Mouse (Mus musculus) liver, embryonic 14.5 days (tissue): ENCODE measurements around the gene Fras1. TPM values are rescaled to one million over a fixed set of nuclear protein-coding genes. Genes with fewer than 3 reads are reported as not detected.
A peak's percentile ranks its signal among the peaks of the same experiment; 100 is the strongest.

ENCODE experiments used
- ATAC-seq: fragments of 200-750 bp; cut with Nextera tagmentation; 2 replicates; pipeline ENCODE4 v1.8.0; 2017; ENCODE audit warnings: moderate number of reproducible peaks, mild to moderate bottlenecking, moderate library complexity; ENCODE audit not compliant: insufficient read depth
- DNase-seq, 3 experiments: peaks; one replicate each; pipeline ENCODE4 v3.0.0-alpha.2; 2012 to 2013; ENCODE audit warnings: low read depth in 3 of 3, low spot score in 3 of 3
- H3K27ac ChIP-seq: fragments of 300-500 bp; sonication (generic); 2 replicates; pipeline ENCODE4 v1.5.1; 2014; ENCODE audit warnings: moderate library complexity, mild to moderate bottlenecking, control low read depth, inconsistent platforms
- H3K27me3 ChIP-seq: fragments of 300-500 bp; sonication (generic); 2 replicates; pipeline ENCODE4 v1.6.1; 2014; ENCODE audit warnings: mild to moderate bottlenecking, low read length, moderate library complexity; ENCODE audit not compliant: control insufficient read depth, insufficient read depth
- H3K36me3 ChIP-seq: fragments of 300-500 bp; sonication (generic); replicated peaks from 2 replicates; pipeline ENCODE4 v1.6.1; 2014; ENCODE audit warnings: low read depth; ENCODE audit not compliant: control insufficient read depth, insufficient read depth
- H3K4me1 ChIP-seq, 2 experiments: fragments of 200-500 bp in 1 of 2; fragments of 300-500 bp in 1 of 2; sonication (generic) in 1 of 2; replicated peaks; 2 replicates each; pipeline ENCODE4 v1.6.1; 2012 to 2014; ENCODE audit warnings: antibody characterized with exemption in 1 of 2, inconsistent platforms in 1 of 2, low read length in 1 of 2; ENCODE audit not compliant: control insufficient read depth in 2 of 2, insufficient read depth in 2 of 2
- H3K4me2 ChIP-seq: fragments of 300-500 bp; sonication (generic); 2 replicates; pipeline ENCODE4 v1.6.1; 2014; ENCODE audit warnings: low read depth, mild to moderate bottlenecking, control low read depth, moderate library complexity
- H3K4me3 ChIP-seq, 2 experiments: fragments of 200-500 bp in 1 of 2; fragments of 300-500 bp in 1 of 2; sonication (generic) in 1 of 2; 2 replicates each; pipeline ENCODE4 v1.5.1; 2012 to 2014; ENCODE audit warnings: low read depth in 2 of 2, low read length in 2 of 2, mild to moderate bottlenecking in 2 of 2, control low read depth in 1 of 2, inconsistent platforms in 1 of 2, moderate library complexity in 1 of 2; ENCODE audit not compliant: insufficient read depth in 1 of 2
- H3K9ac ChIP-seq: fragments of 300-500 bp; sonication (generic); replicated peaks from 2 replicates; pipeline ENCODE4 v1.6.1; 2014; ENCODE audit warnings: mild to moderate bottlenecking, control low read depth, moderate library complexity
- H3K9me3 ChIP-seq: fragments of 300-500 bp; sonication (generic); 2 replicates; pipeline ENCODE4 v1.6.1; 2016; ENCODE audit warnings: low read length, mixed read lengths; ENCODE audit not compliant: control insufficient read depth
- CTCF ChIP-seq: IDR thresholded peaks from 2 replicates; pipeline ENCODE4 v1.5.1; 2016; ENCODE audit warnings: antibody characterized with exemption, low read depth, control low read depth
- EP300 ChIP-seq: IDR thresholded peaks from 2 replicates; pipeline ENCODE4 v1.6.1; 2016; ENCODE audit warnings: antibody characterized with exemption, low read depth
- WGBS: fragments of 180-500 bp; shearing (Covaris S2); extraction: QIAGEN DNeasy Blood & Tissue Kit; methylation state at CpG from one replicate; pipeline ENCODE4 v1.1.7; 2014; ENCODE audit not compliant: insufficient replicate concordance; 5-methylcytosine and 5-hydroxymethylcytosine counted together
- polyA plus RNA-seq, 2 experiments: library from polyadenylated mRNA; depleted of rRNA in 1 of 2; stranded (reverse) in 1 of 2; unstranded in 1 of 2; fragments of >200 nt; fragmentation: Nextera tagmentation in 1 of 2; extraction: Ambion mirVana in 1 of 2; gene quantifications; 2 replicates each; pipeline versions ENCODE4 v1.2.1 to v1.2.3; 2012 to 2014

Gene Fras1
- polyA plus RNA-seq, 2 experiments = 0.46 to 1.1 TPM

- no peaks in the 10 kb centered on the region for H3K36me3 ChIP-seq
- no peak overlapping the region for H3K27ac ChIP-seq
- H3K9ac ChIP-seq = no peak overlapping the region
- H3K27me3 ChIP-seq = no peaks in the 10 kb centered on the region
- no peak overlapping the region for H3K4me2 ChIP-seq
- no peak for TF ChIP-seq CTCF
- TF ChIP-seq EP300 = no peak
- no peak overlapping the region for H3K4me3 ChIP-seq
- DNase-seq = no peak
- H3K4me1 ChIP-seq = peaks cover 0 to 13% of the 10 kb centered on the region in 2 experiments; a peak in 2 of 4 replicates
- no peak for ATAC-seq
- H3K9me3 ChIP-seq = no peaks in the 10 kb centered on the region
- 55% methylated on average over 4 of the region's 4 CpGs for WGBS
Observed at GRCm38 (mm10) chr5:96457436-96457958, 83.7 kb downstream of the Fras1 start.

DNA sequence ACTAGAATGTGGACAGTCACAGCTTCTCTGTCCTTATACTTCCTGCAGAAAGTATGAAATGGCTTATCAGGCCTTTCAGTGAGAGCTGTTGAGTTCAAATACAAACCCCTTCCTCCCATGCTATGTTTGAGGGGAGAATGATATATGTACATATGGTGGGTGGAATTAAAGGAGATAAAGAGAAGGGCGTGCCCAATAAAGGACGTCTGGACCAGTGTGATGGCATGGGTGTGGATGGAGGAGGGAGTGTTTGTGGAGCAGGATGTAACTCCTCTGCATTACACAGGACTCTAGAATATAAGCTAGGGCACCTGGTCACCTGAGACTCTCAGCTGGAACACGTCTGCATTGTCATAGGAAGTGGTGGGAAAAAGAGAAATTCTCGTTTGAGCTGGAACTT is 85.8 kb downstream of the Fras1 start:
- H3K4me2 ChIP-seq = no peak overlapping the region
- H3K9ac ChIP-seq = no peak overlapping the region
- no peaks in the 10 kb centered on the region for H3K36me3 ChIP-seq
- no peaks in the 10 kb centered on the region for H3K27me3 ChIP-seq
- no peak overlapping the region for H3K4me3 ChIP-seq
- WGBS = 34% methylated on average over 4 of the region's 4 CpGs
- no peak overlapping the region for H3K27ac ChIP-seq
- peak; percentile 32; the same call in 1 of the 2 replicates for TF ChIP-seq EP300
- TF ChIP-seq CTCF = no peak
- peaks cover 0 to 11% of the 10 kb centered on the region in 2 experiments; a peak in 2 of 4 replicates for H3K4me1 ChIP-seq
- ATAC-seq = peak; percentile 92
- DNase-seq = peak; percentile 4 to 34 (median 12)
- no peaks in the 10 kb centered on the region for H3K9me3 ChIP-seq

GRCm38 (mm10) chr5:96462197-96462596 is 88.4 kb downstream of the Fras1 start:
- Histone ChIP-seq H3K4me1 (peaks cover 0 to 11% of the 10 kb centered on the region in 2 experiments; a peak in 2 of 4 replicates), H3K27me3 (no peaks in the 10 kb centered on the region), H3K27ac (no peak overlapping the region), H3K9me3 (no peaks in the 10 kb centered on the region), H3K9ac (no peak overlapping the region), H3K36me3 (no peaks in the 10 kb centered on the region), H3K4me2 (no peak overlapping the region), H3K4me3 (no peak overlapping the region)
- TF ChIP-seq EP300 (no peak), CTCF (no peak)
- DNase-seq = no peak
- ATAC-seq = no peak
- whole genome bisulfite sequencing = 78% methylated on average over 2 of the region's 2 CpGs

DNA sequence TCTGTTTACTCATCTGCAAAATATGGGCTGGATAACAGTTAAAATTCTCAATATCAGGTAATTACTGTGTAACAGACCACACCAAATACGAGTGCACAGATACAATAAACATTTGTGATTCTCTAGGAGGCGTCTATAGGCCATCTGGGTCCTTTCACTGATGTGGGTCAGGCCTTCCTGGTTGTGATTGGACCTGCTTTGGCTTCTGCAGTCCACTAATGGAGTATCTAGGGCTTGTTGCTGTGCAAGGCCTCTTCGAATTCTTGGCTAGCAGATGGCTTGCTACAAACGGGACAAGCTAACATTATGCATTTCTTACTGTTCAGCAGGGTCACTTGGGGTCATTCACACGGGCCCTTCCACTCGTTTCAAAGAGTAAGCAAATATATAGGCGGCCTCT is 92.7 kb downstream of the Fras1 start:
- TF ChIP-seq CTCF = no peak

DNA sequence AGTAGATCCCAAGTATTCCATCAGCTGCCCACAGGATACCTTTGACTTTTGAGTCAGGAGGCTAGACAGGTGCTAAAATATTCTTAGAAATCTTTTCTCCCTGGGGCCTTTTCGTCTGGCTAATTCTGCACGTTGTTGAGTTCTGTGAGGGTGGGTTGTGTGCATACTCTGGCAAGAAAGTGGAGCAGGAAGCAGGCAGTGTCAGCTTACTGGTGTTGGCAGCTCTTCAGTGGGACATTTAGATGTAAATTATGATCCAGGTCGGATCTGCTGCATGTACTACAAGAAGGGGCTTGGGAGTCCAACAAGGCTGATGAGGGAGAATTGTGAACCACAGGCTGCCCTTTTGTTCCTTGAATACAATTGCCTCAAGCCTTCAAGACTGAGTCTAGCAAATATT is 98.2 kb downstream of the Fras1 start:
- Histone ChIP-seq H3K4me2 (no peak overlapping the region), H3K27me3 (no peaks in the 10 kb centered on the region), H3K4me1 (no peaks in the 10 kb centered on the region), H3K4me3 (no peak overlapping the region), H3K27ac (no peak overlapping the region), H3K9ac (no peak overlapping the region), H3K36me3 (no peaks in the 10 kb centered on the region), H3K9me3 (no peaks in the 10 kb centered on the region)
- DNase-seq (no peak), ATAC-seq (no peak)
- WGBS = 49% methylated on average over 3 of the region's 3 CpGs
- TF ChIP-seq CTCF = no peak
- TF ChIP-seq EP300 = no peak

More for the DNA sequence above, 92.7 kb downstream of the Fras1 start:
- Histone ChIP-seq H3K9ac (no peak overlapping the region), H3K4me1 (no peaks in the 10 kb centered on the region), H3K27me3 (no peaks in the 10 kb centered on the region), H3K4me2 (no peak overlapping the region), H3K9me3 (no peaks in the 10 kb centered on the region), H3K4me3 (no peak overlapping the region), H3K36me3 (no peaks in the 10 kb centered on the region), H3K27ac (no peak overlapping the region)
- WGBS = 35% methylated on average over 7 of the region's 7 CpGs
- no peak for DNase-seq
- no peak for ATAC-seq
